Mouse (Mus musculus): ENCODE data around the gene Hoxc6. TPM values are rescaled to one million over a fixed set of nuclear protein-coding genes. Genes with fewer than 3 reads are reported as not detected.

Hoxc6 gene
- polyA plus RNA-seq, 1 experiment from 2014 or later, result not detected

DNA sequence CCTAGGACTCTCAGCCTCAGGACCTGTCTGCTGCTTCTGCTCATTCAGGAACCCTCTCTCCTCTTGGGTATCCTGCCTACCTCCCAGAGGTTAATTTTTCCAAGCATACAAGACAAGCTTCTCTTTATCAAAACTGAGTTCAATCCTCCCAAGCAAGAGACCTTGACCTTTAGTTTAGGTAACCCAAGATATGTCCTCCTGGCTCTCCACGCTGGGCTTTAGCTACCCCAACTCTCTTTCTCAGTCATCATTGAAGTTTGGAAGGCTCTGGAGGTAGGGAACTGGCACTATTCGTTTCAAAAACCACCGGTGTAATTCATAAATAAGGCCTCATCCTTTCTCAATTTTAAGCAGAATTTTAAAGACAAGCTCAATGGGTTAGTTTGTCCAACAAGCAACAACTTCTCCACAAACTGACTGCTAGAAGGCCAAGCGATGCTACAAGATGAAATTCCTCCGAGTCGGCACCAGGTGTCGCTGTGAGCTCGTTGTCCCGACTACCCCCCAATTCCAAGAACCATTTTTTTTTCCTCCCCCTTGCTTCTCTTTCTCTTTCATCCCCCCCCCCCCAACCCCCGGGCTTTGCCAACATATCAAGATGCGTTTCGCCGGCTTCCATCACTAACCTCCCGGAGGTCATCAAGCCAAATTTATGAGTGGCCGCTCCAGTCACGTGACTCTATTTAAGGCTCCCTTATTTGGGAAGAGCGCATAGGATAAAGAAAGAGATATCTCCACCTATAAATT, 15.4 kb downstream of the Hoxc6 start:
- H3K27ac ChIP-seq (ENCODE audit: low read depth), result no peak overlapping the region
- no peaks in the 10 kb centered on the region for H3K36me3 ChIP-seq (replicated peaks; ENCODE audit: insufficient read depth, low read length)
- peak; percentile 56 for DNase-seq
- H3K9me3 ChIP-seq (ENCODE audit: low read length), result no peaks in the 10 kb centered on the region
- peak; percentile 70 for TF ChIP-seq CTCF (IDR thresholded peaks at IDR 0.05; ENCODE audit: low read depth)
- TF ChIP-seq EP300 (IDR thresholded peaks at IDR 0.05; ENCODE audit: low read depth), result no peak
- WGBS (ENCODE audit: insufficient replicate concordance), result 5% methylated on average over 17 of the region's 17 CpGs
- no peak overlapping the region for H3K4me3 ChIP-seq (ENCODE audit: low read depth, low read length)
- H3K9ac ChIP-seq (replicated peaks), result no peak overlapping the region
- no peaks in the 10 kb centered on the region for H3K4me1 ChIP-seq (ENCODE audit: insufficient read depth)
- no peak for ATAC-seq
- peaks cover 98% of the 10 kb centered on the region for H3K27me3 ChIP-seq (ENCODE audit: insufficient read depth, low read length)
- no peak overlapping the region for H3K4me2 ChIP-seq (ENCODE audit: low read depth, low read length)

DNA sequence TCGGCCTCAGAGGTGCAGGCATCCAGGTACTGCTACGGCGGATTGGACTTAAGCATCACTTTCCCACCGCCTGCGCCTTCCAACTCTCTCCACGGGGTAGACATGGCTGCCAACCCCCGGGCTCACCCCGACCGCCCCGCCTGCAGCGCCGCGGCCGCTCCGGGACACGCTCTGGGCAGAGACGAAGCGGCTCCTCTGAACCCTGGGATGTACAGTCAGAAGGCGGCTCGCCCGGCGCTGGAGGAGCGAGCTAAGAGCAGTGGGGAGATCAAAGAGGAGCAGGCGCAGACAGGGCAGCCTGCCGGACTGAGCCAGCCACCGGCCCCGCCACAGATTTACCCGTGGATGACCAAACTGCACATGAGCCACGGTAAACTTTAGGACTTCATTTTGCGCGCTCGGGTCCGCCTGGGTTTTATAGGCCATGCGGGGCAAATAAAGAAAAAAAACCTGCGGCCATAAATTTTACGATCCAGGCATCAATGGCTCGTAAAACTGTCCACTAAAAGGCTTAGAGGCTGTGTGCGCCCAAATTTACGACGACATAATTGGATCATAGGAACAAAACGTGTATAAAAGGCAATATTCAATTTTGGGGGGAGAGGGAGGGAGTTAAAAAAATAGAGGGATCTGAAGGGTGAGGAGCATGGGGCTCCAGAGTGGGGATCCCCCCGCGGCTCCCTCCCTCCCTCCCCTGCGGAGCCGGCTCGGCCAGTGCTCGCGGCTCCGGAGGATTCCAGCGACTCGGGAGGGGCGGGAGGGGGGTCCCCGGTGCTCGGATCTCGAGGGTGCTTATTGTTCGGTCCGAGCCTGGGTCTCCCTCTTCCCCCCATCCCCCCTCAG, 16.3 kb downstream of the Hoxc6 start:
- ATAC-seq (no peak), DNase-seq (no peak)
- H3K36me3 ChIP-seq (replicated peaks; ENCODE audit: insufficient read depth, low read length), result no peaks in the 10 kb centered on the region
- H3K9ac ChIP-seq (replicated peaks), result no peak overlapping the region
- H3K4me3 ChIP-seq (ENCODE audit: low read depth, low read length), result peak overlapping the region; percentile 8; the same call in 1 of the 2 replicates
- 2% methylated on average over 49 of the region's 57 CpGs for WGBS (ENCODE audit: insufficient replicate concordance)
- H3K27me3 ChIP-seq (ENCODE audit: insufficient read depth, low read length), result peaks cover 98% of the 10 kb centered on the region
- no peaks in the 10 kb centered on the region for H3K4me1 ChIP-seq (ENCODE audit: insufficient read depth)
- H3K9me3 ChIP-seq (ENCODE audit: low read length), result no peaks in the 10 kb centered on the region
- no peak overlapping the region for H3K27ac ChIP-seq (ENCODE audit: low read depth)
- TF ChIP-seq CTCF (IDR thresholded peaks at IDR 0.05; ENCODE audit: low read depth) (no peak), EP300 (IDR thresholded peaks at IDR 0.05; ENCODE audit: low read depth) (no peak)
- H3K4me2 ChIP-seq (ENCODE audit: low read depth, low read length), result no peak overlapping the region; the same call in 1 of the 2 replicates

DNA sequence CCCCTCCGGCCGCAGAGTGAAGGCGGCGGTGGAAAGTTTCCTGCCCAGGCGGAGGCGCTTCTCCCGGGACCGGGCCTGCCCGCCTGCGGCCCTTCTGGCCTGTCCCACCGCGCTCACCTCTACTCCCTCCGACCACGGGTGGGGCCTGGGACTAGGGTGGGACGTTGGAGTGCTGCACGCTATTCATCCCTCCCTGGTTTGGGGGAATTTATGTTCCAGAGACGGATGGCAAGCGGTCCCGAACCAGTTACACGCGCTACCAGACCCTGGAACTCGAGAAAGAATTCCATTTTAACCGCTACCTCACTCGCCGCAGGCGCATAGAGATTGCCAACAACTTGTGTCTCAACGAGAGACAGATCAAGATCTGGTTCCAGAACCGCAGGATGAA, 16.9 kb downstream of the Hoxc6 start:
- Histone ChIP-seq H3K9me3 (ENCODE audit: low read length) (no peaks in the 10 kb centered on the region), H3K9ac (replicated peaks) (no peak overlapping the region), H3K27ac (ENCODE audit: low read depth) (no peak overlapping the region), H3K4me2 (ENCODE audit: low read depth, low read length) (no peak overlapping the region), H3K36me3 (replicated peaks; ENCODE audit: insufficient read depth, low read length) (no peaks in the 10 kb centered on the region), H3K27me3 (ENCODE audit: insufficient read depth, low read length) (peaks cover 98% of the 10 kb centered on the region), H3K4me3 (ENCODE audit: low read depth, low read length) (peak overlapping the region; percentile 8; the same call in 1 of the 2 replicates), H3K4me1 (ENCODE audit: insufficient read depth) (no peaks in the 10 kb centered on the region)
- DNase-seq (no peak), ATAC-seq (no peak)
- 2% methylated on average over 24 of the region's 28 CpGs for WGBS (ENCODE audit: insufficient replicate concordance)
- TF ChIP-seq CTCF (IDR thresholded peaks at IDR 0.05; ENCODE audit: low read depth), result no peak
- TF ChIP-seq EP300 (IDR thresholded peaks at IDR 0.05; ENCODE audit: low read depth), result no peak

DNA sequence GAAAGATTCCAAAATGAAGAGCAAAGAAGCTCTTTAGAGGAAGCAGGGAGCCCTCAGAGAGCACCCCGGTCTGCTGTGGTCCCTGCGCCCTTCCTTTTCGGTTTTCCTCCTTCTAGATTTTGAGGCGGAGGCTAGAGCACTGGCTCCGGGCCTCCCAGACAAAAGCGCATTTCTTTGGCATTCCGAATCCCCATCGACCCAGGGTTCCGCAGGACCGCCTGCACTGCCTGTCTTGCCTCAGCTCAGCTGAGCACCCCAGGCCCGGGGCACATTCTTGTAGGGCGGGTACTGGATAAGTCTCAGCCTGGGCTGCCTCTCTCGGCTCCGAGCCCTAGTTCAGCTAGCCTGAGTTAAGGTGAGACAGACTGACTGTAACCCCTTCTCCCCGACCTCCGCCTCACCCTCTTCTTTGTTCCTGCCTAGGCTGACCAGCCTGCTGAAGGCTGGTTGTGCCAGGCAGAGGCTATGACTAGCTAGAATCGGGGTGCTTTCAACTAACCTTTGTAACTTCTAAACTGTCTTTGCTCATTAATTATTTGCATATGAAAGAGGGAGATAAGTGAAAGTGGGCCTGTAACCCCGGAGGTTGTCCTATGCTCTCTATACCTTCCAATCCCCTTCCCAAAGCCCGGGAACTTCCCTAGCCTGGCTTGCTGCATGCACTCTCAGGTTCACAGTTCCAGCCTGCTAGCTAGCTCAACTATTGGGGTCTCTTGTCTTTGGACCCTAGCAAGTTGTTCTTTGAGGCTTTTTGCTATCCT, 17.5 kb downstream of the Hoxc6 start:
- no peak overlapping the region for H3K27ac ChIP-seq (ENCODE audit: low read depth)
- no peak for DNase-seq
- WGBS (ENCODE audit: insufficient replicate concordance), result 11% methylated on average over 19 of the region's 19 CpGs

DNA sequence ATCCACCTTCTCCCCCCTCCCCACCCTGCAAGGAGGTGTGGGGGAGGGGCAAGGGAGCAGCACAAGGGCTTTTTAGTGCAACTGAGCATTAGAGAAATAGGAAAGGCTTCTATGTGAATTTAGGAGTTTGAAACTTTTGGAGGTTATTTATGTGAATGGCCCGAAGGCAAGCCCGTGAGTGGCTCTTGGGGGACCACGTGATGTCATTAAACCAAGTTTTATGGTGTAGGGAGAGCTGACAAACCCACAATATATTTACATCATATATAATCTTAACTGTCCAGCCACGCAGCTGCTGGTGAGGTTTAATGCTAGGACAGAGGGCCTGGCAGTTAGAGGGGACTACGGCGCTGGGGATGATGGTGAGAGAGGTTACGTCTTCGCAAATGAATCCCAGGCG, 20.6 kb downstream of the Hoxc6 start, which contains the start of gene Hoxc4:
TSS of gene Hoxc4 (plus strand) at position 299 of the 400 bp plus-strand sequence.
- H3K4me2 ChIP-seq (ENCODE audit: low read depth, low read length), result no peak within 1 kb of the TSS
- H3K9ac ChIP-seq (replicated peaks), result no peak within 1 kb of the TSS
- H3K4me3 ChIP-seq (ENCODE audit: low read depth, low read length), result no peak within 1 kb of the TSS
- no peaks in the 10 kb centered on the region for H3K4me1 ChIP-seq (ENCODE audit: insufficient read depth)
- 37% methylated on average over 9 of the region's 9 CpGs for WGBS (ENCODE audit: insufficient replicate concordance)
- no peak within 1 kb of the TSS for H3K27ac ChIP-seq (ENCODE audit: low read depth)
- H3K27me3 ChIP-seq (ENCODE audit: insufficient read depth, low read length), result peaks cover 97% of the 10 kb centered on the region
- TF ChIP-seq CTCF (IDR thresholded peaks at IDR 0.05; ENCODE audit: low read depth) (no peak), EP300 (IDR thresholded peaks at IDR 0.05; ENCODE audit: low read depth) (no peak)
- H3K36me3 ChIP-seq (replicated peaks; ENCODE audit: insufficient read depth, low read length), result no peaks in the 10 kb centered on the region
- H3K9me3 ChIP-seq (ENCODE audit: low read length), result no peaks in the 10 kb centered on the region
- no peak for ATAC-seq
- DNase-seq, result no peak

More for the DNA sequence above, 17.5 kb downstream of the Hoxc6 start:
- Histone ChIP-seq H3K27me3 (ENCODE audit: insufficient read depth, low read length) (peaks cover 98% of the 10 kb centered on the region), H3K4me1 (ENCODE audit: insufficient read depth) (no peaks in the 10 kb centered on the region), H3K9ac (replicated peaks) (no peak overlapping the region), H3K4me2 (ENCODE audit: low read depth, low read length) (no peak overlapping the region), H3K4me3 (ENCODE audit: low read depth, low read length) (no peak overlapping the region), H3K36me3 (replicated peaks; ENCODE audit: insufficient read depth, low read length) (no peaks in the 10 kb centered on the region), H3K9me3 (ENCODE audit: low read length) (no peaks in the 10 kb centered on the region)
- no peak for ATAC-seq
- TF ChIP-seq CTCF (IDR thresholded peaks at IDR 0.05; ENCODE audit: low read depth) (no peak), EP300 (IDR thresholded peaks at IDR 0.05; ENCODE audit: low read depth) (no peak)

All from liver, postnatal 0 days (tissue).